Mouse (Mus musculus) MEL (cell line): ENCODE results near the gene Trim43a. TPM values are rescaled to one million over a fixed set of nuclear protein-coding genes. Genes with fewer than 3 reads are reported as not detected.

Source experiments
- DNase-seq: peaks from one replicate; pipeline ENCODE4 v3.0.0; 2011; ENCODE audit warnings: low read depth, low spot score
- H3K27ac ChIP-seq: 2 replicates; pipeline ENCODE4 v1.5.1; 2012; ENCODE audit warnings: low read depth, mild to moderate bottlenecking, control low read depth, low read length, moderate library complexity; ENCODE audit not compliant: control insufficient read depth
- H3K27me3 ChIP-seq, 2 experiments: fragments of 150-350 bp in 1 of 2; sonication (generic) in 1 of 2; 2 replicates each; pipeline ENCODE4 v1.6.1; 2012; ENCODE audit warnings: low read length in 2 of 2, mild to moderate bottlenecking in 2 of 2, improper control_type of control experiment in 1 of 2, moderate library complexity in 1 of 2; ENCODE audit not compliant: insufficient read depth in 2 of 2, control insufficient read depth in 1 of 2
- H3K36me3 ChIP-seq, 2 experiments: 2 replicates each; pipeline ENCODE4 v1.6.1; 2012 to 2014; ENCODE audit warnings: low read length in 2 of 2, improper control_type of control experiment in 1 of 2, inconsistent platforms in 1 of 2, mild to moderate bottlenecking in 1 of 2; ENCODE audit not compliant: insufficient read depth in 2 of 2, control insufficient read depth in 1 of 2
- H3K4me1 ChIP-seq, 2 experiments: fragments of 150-350 bp in 1 of 2; sonication (generic) in 1 of 2; 2 replicates each; pipeline ENCODE4 v1.6.1; 2012; ENCODE audit warnings: low read length in 2 of 2, improper control_type of control experiment in 1 of 2, mild to moderate bottlenecking in 1 of 2; ENCODE audit not compliant: insufficient read depth in 2 of 2, control insufficient read depth in 1 of 2
- H3K4me3 ChIP-seq, 2 experiments: fragments of 150-350 bp in 1 of 2; sonication (generic) in 1 of 2; 2 replicates each; pipeline ENCODE4 v1.5.1; 2012; ENCODE audit warnings: low read depth in 2 of 2, low read length in 2 of 2, mild to moderate bottlenecking in 2 of 2, moderate library complexity in 2 of 2, control low read depth in 1 of 2, improper control_type of control experiment in 1 of 2; ENCODE audit not compliant: control insufficient read depth in 1 of 2, insufficient read depth in 1 of 2
- H3K79me2 ChIP-seq: 2 replicates; pipeline ENCODE4 v1.6.1; 2012; ENCODE audit warnings: mild to moderate bottlenecking, low read length, moderate library complexity; ENCODE audit not compliant: control insufficient read depth, poor library complexity, insufficient read depth
- H3K9ac ChIP-seq: 2 replicates; pipeline ENCODE4 v1.6.1; 2012; ENCODE audit warnings: low read depth, mild to moderate bottlenecking, control low read depth, low read length, moderate library complexity; ENCODE audit not compliant: control insufficient read depth, poor library complexity, severe bottlenecking
- H3K9me3 ChIP-seq: fragments of 150-350 bp; sonication (generic); replicated peaks from 2 replicates; pipeline ENCODE4 v1.6.1; 2012; ENCODE audit warnings: mild to moderate bottlenecking, low read length, improper control_type of control experiment, moderate library complexity; ENCODE audit not compliant: insufficient read depth
- BHLHE40 ChIP-seq: IDR thresholded peaks from 2 replicates; pipeline ENCODE4 v1.6.1; 2012; ENCODE audit warnings: low read depth, mild to moderate bottlenecking, inconsistent platforms, low read length, improper control_type of control experiment, borderline replicate concordance
- CHD1 ChIP-seq: IDR thresholded peaks from 2 replicates; pipeline ENCODE4 v1.6.1; 2012; ENCODE audit warnings: low read depth, mild to moderate bottlenecking, inconsistent platforms, low read length, improper control_type of control experiment
- CHD2 ChIP-seq: IDR thresholded peaks from 2 replicates; pipeline ENCODE4 v1.6.1; 2011; ENCODE audit warnings: low read length, improper control_type of control experiment
- CTCF ChIP-seq, 3 experiments: IDR thresholded peaks in 2 of 3; conservative IDR thresholded peaks in 1 of 3; 2 replicates each; pipeline ENCODE4 v1.5.1; 2011 to 2012; ENCODE audit warnings: low read length in 3 of 3, low read depth in 2 of 3, mild to moderate bottlenecking in 2 of 3, improper control_type of control experiment in 1 of 3, inconsistent platforms in 1 of 3, mixed read lengths in 1 of 3, moderate library complexity in 1 of 3; ENCODE audit not compliant: control insufficient read depth in 1 of 3, insufficient read depth in 1 of 3, poor library complexity in 1 of 3, severe bottlenecking in 1 of 3
- E2F4 ChIP-seq: IDR thresholded peaks from 2 replicates; pipeline ENCODE4 v1.6.1; 2011; ENCODE audit warnings: low read depth, low read length, improper control_type of control experiment, borderline replicate concordance
- ELF1 ChIP-seq: IDR thresholded peaks from 2 replicates; pipeline ENCODE4 v1.6.1; 2014; ENCODE audit warnings: low read depth, mild to moderate bottlenecking, inconsistent platforms, low read length, improper control_type of control experiment, moderate library complexity
- EP300 ChIP-seq, 2 experiments: IDR thresholded peaks; 2 replicates each; pipeline ENCODE4 v1.6.1; 2011; ENCODE audit warnings: improper control_type of control experiment in 2 of 2, low read length in 2 of 2, low read depth in 1 of 2, mild to moderate bottlenecking in 1 of 2
- ETS1 ChIP-seq: IDR thresholded peaks from 2 replicates; pipeline ENCODE4 v1.6.1; 2012; ENCODE audit warnings: low read depth, mild to moderate bottlenecking, inconsistent platforms, low read length, improper control_type of control experiment, moderate library complexity
- GABPA ChIP-seq: IDR thresholded peaks from 2 replicates; pipeline ENCODE4 v1.6.1; 2012; ENCODE audit warnings: low read depth, mild to moderate bottlenecking, inconsistent platforms, low read length, improper control_type of control experiment, moderate library complexity
- GATA1 ChIP-seq: IDR thresholded peaks from 2 replicates; pipeline ENCODE4 v1.6.1; 2011; ENCODE audit warnings: low read depth, low read length, improper control_type of control experiment
- JUND ChIP-seq: IDR thresholded peaks from 2 replicates; pipeline ENCODE4 v1.6.1; 2011; ENCODE audit warnings: low read depth, mild to moderate bottlenecking, improper control_type of control experiment, low read length
- KAT2A ChIP-seq: conservative IDR thresholded peaks from 2 replicates; pipeline ENCODE4 v1.6.1; 2012; ENCODE audit warnings: low read depth, low read length, improper control_type of control experiment, inconsistent platforms
- MAFK ChIP-seq: IDR thresholded peaks from 2 replicates; pipeline ENCODE4 v1.6.1; 2011; ENCODE audit warnings: low read depth, mild to moderate bottlenecking, low read length, improper control_type of control experiment, borderline replicate concordance
- MAX ChIP-seq: IDR thresholded peaks from 2 replicates; pipeline ENCODE4 v1.6.1; 2011; ENCODE audit warnings: low read length, improper control_type of control experiment
- MAZ ChIP-seq: IDR thresholded peaks from 2 replicates; pipeline ENCODE4 v1.6.1; 2012; ENCODE audit warnings: low read depth, mild to moderate bottlenecking, inconsistent platforms, low read length, improper control_type of control experiment
- MEF2A ChIP-seq: IDR thresholded peaks from 2 replicates; pipeline ENCODE4 v1.6.1; 2014; ENCODE audit warnings: low read depth, mild to moderate bottlenecking, inconsistent platforms, low read length, improper control_type of control experiment; ENCODE audit not compliant: poor library complexity, insufficient replicate concordance, severe bottlenecking; ENCODE audit errors: extremely low read depth
- MYB ChIP-seq: IDR thresholded peaks from 2 replicates; pipeline ENCODE4 v1.6.1; 2011; ENCODE audit warnings: mild to moderate bottlenecking, low read depth, low read length, improper control_type of control experiment
- MYC ChIP-seq: IDR thresholded peaks from 2 replicates; pipeline ENCODE4 v1.6.1; 2011; ENCODE audit warnings: low read depth, mild to moderate bottlenecking, low read length, improper control_type of control experiment, moderate library complexity
- NELFE ChIP-seq: IDR thresholded peaks from 2 replicates; pipeline ENCODE4 v1.6.1; 2011; ENCODE audit warnings: low read depth, low read length, improper control_type of control experiment
- NRF1 ChIP-seq: IDR thresholded peaks from 2 replicates; pipeline ENCODE4 v1.6.1; 2014; ENCODE audit warnings: low read depth, mild to moderate bottlenecking, inconsistent platforms, low read length, improper control_type of control experiment, moderate library complexity; ENCODE audit not compliant: poor library complexity, insufficient read depth, severe bottlenecking
- POLR2A ChIP-seq, 2 experiments: IDR thresholded peaks; 2 replicates each; pipeline ENCODE4 v1.6.1; 2011 to 2012; ENCODE audit warnings: low read length in 2 of 2, mild to moderate bottlenecking in 2 of 2, control low read depth in 1 of 2, improper control_type of control experiment in 1 of 2, low read depth in 1 of 2, moderate library complexity in 1 of 2; ENCODE audit not compliant: control insufficient read depth in 1 of 2, insufficient read depth in 1 of 2, poor library complexity in 1 of 2
- POLR2AphosphoS2 ChIP-seq: IDR thresholded peaks from 2 replicates; pipeline ENCODE4 v1.6.1; 2011; ENCODE audit warnings: low read length, improper control_type of control experiment
- POLR2AphosphoS5 ChIP-seq: IDR thresholded peaks from 2 replicates; pipeline ENCODE4 v1.6.1; 2012; ENCODE audit warnings: low read depth, borderline replicate concordance, mild to moderate bottlenecking, inconsistent platforms, low read length, moderate library complexity, mixed read lengths
- RAD21 ChIP-seq: IDR thresholded peaks from 2 replicates; pipeline ENCODE4 v1.6.1; 2011; ENCODE audit warnings: mild to moderate bottlenecking, low read depth, low read length, improper control_type of control experiment
- RCOR1 ChIP-seq: IDR thresholded peaks from 2 replicates; pipeline ENCODE4 v1.6.1; 2012; ENCODE audit warnings: low read depth, mild to moderate bottlenecking, inconsistent platforms, low read length, improper control_type of control experiment
- SIN3A ChIP-seq: IDR thresholded peaks from 2 replicates; pipeline ENCODE4 v1.6.1; 2012; ENCODE audit warnings: low read length, improper control_type of control experiment, inconsistent platforms
- TAL1 ChIP-seq: IDR thresholded peaks from 2 replicates; pipeline ENCODE4 v1.6.1; 2012; ENCODE audit warnings: mild to moderate bottlenecking, inconsistent platforms, low read length, moderate library complexity, mixed read lengths
- TBP ChIP-seq: IDR thresholded peaks from 2 replicates; pipeline ENCODE4 v1.8.0; 2011; ENCODE audit warnings: low read depth, low read length, improper control_type of control experiment
- TCF12 ChIP-seq: IDR thresholded peaks from 2 replicates; pipeline ENCODE4 v1.6.1; 2014; ENCODE audit warnings: low read depth, mild to moderate bottlenecking, inconsistent platforms, low read length, improper control_type of control experiment, moderate library complexity
- UBTF ChIP-seq: IDR thresholded peaks from 2 replicates; pipeline ENCODE4 v1.6.1; 2012; ENCODE audit warnings: low read depth, mild to moderate bottlenecking, inconsistent platforms, low read length, improper control_type of control experiment, moderate library complexity, borderline replicate concordance; ENCODE audit not compliant: insufficient read depth
- USF1 ChIP-seq: IDR thresholded peaks from 2 replicates; pipeline ENCODE4 v1.6.1; 2014; ENCODE audit warnings: low read depth, mild to moderate bottlenecking, inconsistent platforms, low read length, improper control_type of control experiment, moderate library complexity
- ZC3H11A ChIP-seq: IDR thresholded peaks from 2 replicates; pipeline ENCODE4 v1.6.1; 2012; ENCODE audit warnings: low read depth, mild to moderate bottlenecking, inconsistent platforms, low read length, improper control_type of control experiment
- ZKSCAN1 ChIP-seq: IDR thresholded peaks from 2 replicates; pipeline ENCODE4 v1.6.1; 2012; ENCODE audit warnings: low read depth, mild to moderate bottlenecking, inconsistent platforms, low read length, improper control_type of control experiment, moderate library complexity
- ZMIZ1 ChIP-seq: IDR thresholded peaks from 2 replicates; pipeline ENCODE4 v1.6.1; 2012; ENCODE audit warnings: low read depth, mild to moderate bottlenecking, inconsistent platforms, low read length, improper control_type of control experiment, moderate library complexity
- polyA plus RNA-seq, 2 experiments: library from polyadenylated mRNA; stranded (reverse) in 1 of 2; unstranded in 1 of 2; fragments of >175 nt in 1 of 2; fragments of >200 nt in 1 of 2; gene quantifications; 2 replicates each; pipeline versions ENCODE4 v1.2.1 to v1.2.4; 2012; ENCODE audit warnings: low replicate concordance in 2 of 2, low read depth in 1 of 2; ENCODE audit not compliant: insufficient read length in 2 of 2, insufficient read depth in 1 of 2, missing spikeins in 1 of 2
- total RNA-seq: library from RNA; depleted of rRNA; stranded (reverse); fragments of 300-350 nt; gene quantifications from 2 replicates; pipeline ENCODE4 v1.2.3, GENCODE M21; 2012

Trim43a gene
- total and polyA plus RNA-seq, 3 experiments, result not detected

DNA sequence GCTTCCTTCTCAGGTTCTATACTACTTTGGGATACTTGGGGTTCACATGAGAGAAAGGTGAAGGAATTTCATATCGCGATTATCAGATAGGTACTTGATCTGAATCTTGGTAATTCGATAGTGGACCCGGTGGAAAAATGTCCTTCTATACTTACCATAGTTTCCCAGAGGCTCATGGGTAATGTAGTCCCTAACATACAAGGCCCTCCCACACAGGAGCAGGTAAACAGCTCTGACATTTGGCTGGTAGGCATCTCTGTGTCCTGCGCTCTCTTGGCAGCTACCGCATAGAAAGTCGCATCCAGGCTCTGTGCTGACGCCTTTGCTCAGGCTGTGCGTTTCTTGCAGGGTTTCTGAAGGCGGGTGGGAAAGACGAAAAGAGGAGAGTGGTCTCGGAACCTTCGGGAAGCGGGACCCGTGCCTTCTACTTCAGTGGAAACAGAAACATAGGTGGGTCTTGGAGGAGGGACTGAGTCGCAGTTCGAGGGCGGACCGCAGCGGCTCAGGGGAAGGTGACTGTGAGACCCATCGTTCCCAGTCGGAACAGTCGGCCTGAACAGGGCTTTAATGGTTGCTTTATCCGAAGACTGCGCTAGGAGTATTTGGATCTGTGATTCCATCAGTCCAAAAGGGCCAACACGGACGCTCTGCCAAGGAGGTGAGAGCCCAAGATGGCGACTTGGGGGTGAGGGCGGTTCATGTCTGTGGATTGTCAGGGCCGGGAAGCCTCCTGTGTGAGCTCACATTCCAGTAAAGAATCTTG is 32.7 kb upstream of the Trim43a start, which contains the start of gene Zfp949:
Gene Zfp949 (plus strand): TSS at position 170 of the 763 bp plus-strand sequence.
- Histone ChIP-seq H3K79me2 (peaks cover 6% of the 10 kb centered on the region), H3K4me1 (peaks cover 0 to 3% of the 10 kb centered on the region in 2 experiments; a peak in 1 of 4 replicates), H3K9me3 (no peaks in the 10 kb centered on the region), H3K4me3 (peak within 1 kb of the TSS; percentile 72 to 93), H3K27ac (peak within 1 kb of the TSS; percentile 67), H3K27me3 (no peaks in the 10 kb centered on the region), H3K9ac (peak within 1 kb of the TSS; percentile 72), H3K36me3 (peaks cover 0 to 7% of the 10 kb centered on the region in 2 experiments; a peak in 1 of 4 replicates)
- peak; percentile 91 for DNase-seq
- TF ChIP-seq NRF1 (peak; percentile 29; the same call in 1 of the 2 replicates), MYC (peak; percentile 36; the same call in 1 of the 2 replicates), SIN3A (peak; percentile 98), POLR2AphosphoS5 (no peak), CTCF (IDR thresholded peaks at IDR 0.05 in 2 of 3, conservative IDR thresholded peaks at IDR 0.05 in 1 of 3; ENCODE audit: control insufficient read depth in 1 of 3, insufficient read depth in 1 of 3, low read depth in 2 of 3, low read length in 3 of 3, poor library complexity in 1 of 3, severe bottlenecking in 1 of 3) (no peak), TAL1 (no peak), EP300 (IDR thresholded peaks at IDR 0.05; ENCODE audit: low read depth in 1 of 2, low read length in 2 of 2) (peak in 1 of 2 experiments; percentile 5; a peak in 1 of 4 replicates), TBP (peak; percentile 74; the same call in 1 of the 2 replicates), MAZ (peak; percentile 51; the same call in 1 of the 2 replicates), CHD2 (no peak; the same call in 1 of the 2 replicates), KAT2A (peak; percentile 97), POLR2A (IDR thresholded peaks at IDR 0.05; ENCODE audit: control insufficient read depth in 1 of 2, insufficient read depth in 1 of 2, low read depth in 1 of 2, low read length in 2 of 2, poor library complexity in 1 of 2) (peak in 1 of 2 experiments; percentile 47; a peak in 1 of 4 replicates), UBTF (no peak), ZC3H11A (0 out of 2 replicates have a peak, but pooled peaks have one; percentile 5), ZMIZ1 (no peak), GABPA (no peak), ZKSCAN1 (no peak), ELF1 (peak; percentile 70; the same call in 1 of the 2 replicates), JUND (0 out of 2 replicates have a peak, but pooled peaks have one; percentile 24), POLR2AphosphoS2 (no peak), ETS1 (peak; percentile 41; the same call in 1 of the 2 replicates), GATA1 (peak; percentile 90), USF1 (0 out of 2 replicates have a peak, but pooled peaks have one; percentile 15), E2F4 (no peak), BHLHE40 (no peak), MEF2A (0 out of 2 replicates have a peak, but pooled peaks have one; percentile 44), NELFE (peak; percentile 39), MAX (peak; percentile 36; the same call in 1 of the 2 replicates), MAFK (no peak), RCOR1 (no peak), CHD1 (0 out of 2 replicates have a peak, but pooled peaks have one; percentile 57), TCF12 (peak; percentile 3; the same call in 1 of the 2 replicates), RAD21 (no peak), MYB (no peak)
